Mouse (Mus musculus) spleen, postnatal 4 days (tissue): ENCODE measurements around the gene Egflam.

Experiments
- DNase-seq, 2 experiments: peaks; one replicate each; pipeline ENCODE4 v3.0.0; 2022; ENCODE audit warnings: low spot score in 2 of 2

Gene Egflam

GRCm38 (mm10) chr15:7292854-7293253 lies 105.3 kb downstream of the Egflam start:
- DNase-seq = no peak

GRCm38 (mm10) chr15:7290003-7290402 lies 108.2 kb downstream of the Egflam start:
- DNase-seq = no peak

- no peak for DNase-seq
These were observed 108.7 kb downstream of the Egflam start for GRCm38 (mm10) chr15:7289516-7289915.

GRCm38 (mm10) chr15:7288841-7289424 lies 109.3 kb downstream of the Egflam start:
- DNase-seq = no peak

- DNase-seq = no peak
These were observed 110.3 kb downstream of the Egflam start for GRCm38 (mm10) chr15:7287911-7288310.

GRCm38 (mm10) chr15:7281579-7281978 lies 116.6 kb downstream of the Egflam start:
- DNase-seq = no peak

GRCm38 (mm10) chr15:7263822-7264221 lies 134.4 kb downstream of the Egflam start:
- DNase-seq = peak; percentile 52 to 76

- no peak for DNase-seq
These were observed 134.9 kb downstream of the Egflam start for GRCm38 (mm10) chr15:7263339-7263738.

GRCm38 (mm10) chr15:7261371-7261770 lies 136.8 kb downstream of the Egflam start:
- DNase-seq = no peak

GRCm38 (mm10) chr15:7256577-7256976 lies 141.6 kb downstream of the Egflam start:
- no peak for DNase-seq

GRCm38 (mm10) chr15:7253326-7253725 lies 144.9 kb downstream of the Egflam start:
- DNase-seq = no peak

- DNase-seq = no peak
These were observed 146.0 kb downstream of the Egflam start for GRCm38 (mm10) chr15:7252106-7252636.

GRCm38 (mm10) chr15:7251042-7251441 lies 147.2 kb downstream of the Egflam start:
- DNase-seq = no peak

- no peak for DNase-seq
These were observed 149.0 kb downstream of the Egflam start for GRCm38 (mm10) chr15:7249216-7249615.

GRCm38 (mm10) chr15:7247321-7247720 lies 150.9 kb downstream of the Egflam start:
- no peak for DNase-seq

- DNase-seq = no peak
These were observed 155.9 kb downstream of the Egflam start for GRCm38 (mm10) chr15:7242161-7242850.

GRCm38 (mm10) chr15:7240950-7241349 lies 157.2 kb downstream of the Egflam start:
- no peak for DNase-seq

- DNase-seq = no peak
These were observed 158.3 kb downstream of the Egflam start for GRCm38 (mm10) chr15:7239904-7240303.

GRCm38 (mm10) chr15:7233393-7234090 lies 164.7 kb downstream of the Egflam start:
- no peak for DNase-seq

GRCm38 (mm10) chr15:7226225-7226624 lies 172.0 kb downstream of the Egflam start:
- peak; percentile 48 to 76 for DNase-seq

- no peak for DNase-seq
These were observed 173.9 kb downstream of the Egflam start for GRCm38 (mm10) chr15:7224151-7224775.

- no peak for DNase-seq
These were observed 175.4 kb downstream of the Egflam start for GRCm38 (mm10) chr15:7222809-7223208.
